Mouse (Mus musculus): ENCODE results near the gene Vmn1r202.

- TF ChIP-seq CTCF (IDR thresholded peaks at IDR 0.05; ENCODE audit: extremely low read depth, insufficient read depth, insufficient read length, insufficient replicate concordance) = no peak
- TF ChIP-seq POLR2A (IDR thresholded peaks at IDR 0.05; ENCODE audit: low read depth, low read length) = no peak
Measured at GRCm38 (mm10) chr13:22502431-22502830, 2.8 kb downstream of the Vmn1r202 start.

Data from spleen, adult 2 months (tissue).